Mouse (Mus musculus) kidney, postnatal 25 days (tissue): ENCODE data around the gene Itpr2.

Experiments used
- DNase-seq, 2 experiments: peaks; one replicate each; pipeline ENCODE4 v3.0.0; 2021; ENCODE audit warnings: mixed read lengths in 2 of 2

The Itpr2 gene

DNA sequence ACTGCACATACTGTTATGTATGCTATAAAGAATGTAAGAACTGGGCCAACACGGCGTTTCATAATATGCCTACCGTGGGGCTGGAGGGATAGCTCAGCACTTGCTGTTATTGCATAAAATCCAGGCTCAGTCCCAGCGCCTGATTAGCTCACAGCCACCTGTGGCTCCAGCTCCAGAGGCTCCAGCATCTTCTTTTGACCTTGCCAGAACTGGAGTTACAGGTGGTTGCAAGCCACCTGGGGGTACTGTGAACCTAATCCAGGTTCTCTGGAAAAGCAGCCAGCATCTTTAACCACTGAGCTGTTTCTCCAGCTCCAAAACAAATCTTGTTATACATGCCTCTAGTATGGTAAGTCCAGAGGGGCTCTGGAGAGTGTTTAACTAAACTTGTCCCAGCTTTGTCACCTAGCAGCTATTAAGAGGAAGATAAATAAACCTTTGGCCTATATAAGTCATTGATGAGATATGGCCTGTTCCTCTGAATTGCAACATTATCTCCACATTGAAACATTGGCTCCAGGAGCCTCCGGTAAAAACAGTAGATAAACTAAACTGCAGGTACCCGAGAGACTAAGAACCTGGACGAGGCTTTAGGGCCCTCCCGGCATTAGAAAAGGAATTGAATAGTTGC lies 37.9 kb downstream of the Itpr2 start:
- DNase-seq, result no peak

DNA sequence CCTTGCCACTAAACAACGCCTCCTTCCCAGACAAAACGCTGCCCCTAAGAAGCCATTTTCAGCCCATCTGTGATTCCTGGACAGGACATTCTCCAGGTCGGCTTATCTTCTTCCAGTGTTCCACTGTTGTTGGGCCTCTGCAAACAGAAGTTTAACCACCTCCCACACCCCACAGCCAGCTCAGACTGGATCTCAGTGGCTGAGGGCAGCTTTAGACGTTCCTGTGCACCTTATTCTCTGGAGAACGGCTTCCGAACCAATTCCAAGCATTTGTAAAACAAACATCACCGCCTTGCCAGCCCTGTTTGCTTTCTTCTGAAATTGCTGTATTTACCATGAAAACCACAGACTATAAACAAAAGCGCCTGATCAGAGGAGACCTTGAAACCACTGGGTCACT lies 41.1 kb downstream of the Itpr2 start:
- peak; percentile 47 to 70 for DNase-seq

DNA sequence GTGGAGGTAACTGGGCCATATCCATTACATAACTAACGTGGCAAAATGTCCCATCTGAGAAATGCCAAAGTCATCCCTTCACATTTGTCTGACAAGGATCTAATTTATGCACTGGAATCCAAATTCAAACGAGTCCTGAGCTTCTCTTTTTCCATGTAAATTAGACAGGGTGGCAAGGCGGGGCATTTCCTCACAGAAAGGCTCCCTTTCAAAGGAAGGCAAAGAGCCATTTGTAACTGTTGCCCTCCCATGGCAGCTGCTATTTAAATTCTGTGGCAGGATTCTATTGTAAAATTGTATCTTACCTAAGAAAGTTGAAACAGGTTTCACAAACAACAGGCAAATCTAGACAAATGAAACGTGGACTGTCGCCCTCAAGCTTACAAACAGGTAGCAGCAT lies 43.6 kb downstream of the Itpr2 start:
- DNase-seq, result no peak

DNA sequence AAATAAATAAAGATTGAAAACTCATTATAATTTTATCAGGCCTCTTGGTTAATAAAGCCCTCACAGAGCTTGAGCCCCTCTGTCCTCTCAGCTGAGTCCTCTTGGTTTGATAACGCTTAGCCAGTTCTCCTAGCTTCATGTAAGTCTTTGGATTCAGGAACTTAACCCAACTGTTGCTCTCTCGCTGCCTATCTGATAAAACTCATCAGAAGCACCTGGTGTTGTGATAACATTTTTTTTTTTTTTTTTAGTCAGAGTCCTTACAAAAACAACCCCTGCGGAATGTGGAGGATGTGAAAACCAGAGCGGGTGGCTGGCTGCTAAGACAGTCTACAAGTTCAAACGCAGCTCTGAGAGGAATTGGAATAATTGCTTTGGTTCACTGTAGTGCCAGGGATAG lies 45.3 kb downstream of the Itpr2 start:
- DNase-seq, result no peak

DNA sequence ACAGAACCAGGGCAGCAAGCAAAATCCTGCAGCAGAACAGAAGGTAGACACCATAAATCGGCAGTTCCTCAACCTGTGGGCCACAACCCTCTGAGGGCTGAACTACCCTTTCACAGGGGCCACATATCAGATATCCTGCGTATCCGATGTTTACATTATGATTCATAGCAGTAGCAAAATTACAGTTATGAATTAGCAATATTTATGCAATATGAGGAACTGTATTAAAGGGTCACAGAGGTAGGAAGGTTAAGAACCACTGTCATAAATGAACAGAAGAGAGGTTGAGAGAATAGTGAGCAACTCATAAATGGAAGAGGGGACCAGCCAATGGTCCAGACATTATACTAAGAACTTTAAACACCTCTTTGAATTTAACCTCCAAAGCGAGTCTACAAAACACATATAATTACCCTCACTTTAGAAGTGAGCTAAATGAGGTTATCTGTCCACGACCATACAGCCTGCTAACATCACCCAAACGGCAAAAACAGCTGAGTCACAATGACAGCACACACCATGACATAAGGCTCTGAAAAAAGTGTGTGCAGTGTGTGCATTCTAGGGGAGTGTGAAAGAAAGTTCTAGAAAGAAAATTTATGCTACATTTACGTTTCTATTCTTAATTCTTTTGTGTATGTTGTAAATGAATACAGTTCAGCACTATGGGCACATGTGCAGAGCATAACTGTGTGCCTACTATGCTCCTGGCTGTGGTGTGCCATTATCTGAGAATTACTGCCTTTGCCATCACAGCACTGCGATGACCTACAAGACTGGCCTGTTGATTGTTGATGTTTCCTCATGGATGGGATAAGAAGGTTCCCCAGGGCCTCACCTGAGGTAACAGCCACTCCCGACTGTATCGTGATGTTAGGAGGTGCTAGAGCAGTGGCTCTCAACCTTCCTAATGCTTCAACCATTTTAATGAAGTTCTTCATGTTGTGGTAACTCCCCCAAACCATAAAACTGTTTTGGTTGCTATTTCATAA lies 47.2 kb downstream of the Itpr2 start:
- DNase-seq, result no peak

DNA sequence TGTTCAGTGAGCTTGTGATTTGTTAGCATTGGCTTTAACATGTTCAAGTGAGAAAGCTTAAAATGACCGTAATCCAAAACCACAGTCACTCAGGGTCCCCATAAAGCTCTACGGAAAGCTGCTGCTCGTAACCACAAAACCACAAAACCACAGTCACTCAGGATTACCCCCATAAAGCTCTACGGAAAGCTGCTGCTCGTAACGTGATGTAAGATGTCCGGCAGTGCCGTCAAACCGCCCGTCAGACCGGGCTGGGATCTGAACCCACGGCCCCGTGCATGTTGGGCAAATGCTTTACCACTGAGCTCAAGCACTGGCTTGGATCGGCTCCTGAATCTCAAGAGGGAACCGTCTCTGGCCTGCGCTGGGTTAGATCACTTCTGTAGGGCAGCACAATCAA lies 49.5 kb downstream of the Itpr2 start:
- no peak for DNase-seq

DNA sequence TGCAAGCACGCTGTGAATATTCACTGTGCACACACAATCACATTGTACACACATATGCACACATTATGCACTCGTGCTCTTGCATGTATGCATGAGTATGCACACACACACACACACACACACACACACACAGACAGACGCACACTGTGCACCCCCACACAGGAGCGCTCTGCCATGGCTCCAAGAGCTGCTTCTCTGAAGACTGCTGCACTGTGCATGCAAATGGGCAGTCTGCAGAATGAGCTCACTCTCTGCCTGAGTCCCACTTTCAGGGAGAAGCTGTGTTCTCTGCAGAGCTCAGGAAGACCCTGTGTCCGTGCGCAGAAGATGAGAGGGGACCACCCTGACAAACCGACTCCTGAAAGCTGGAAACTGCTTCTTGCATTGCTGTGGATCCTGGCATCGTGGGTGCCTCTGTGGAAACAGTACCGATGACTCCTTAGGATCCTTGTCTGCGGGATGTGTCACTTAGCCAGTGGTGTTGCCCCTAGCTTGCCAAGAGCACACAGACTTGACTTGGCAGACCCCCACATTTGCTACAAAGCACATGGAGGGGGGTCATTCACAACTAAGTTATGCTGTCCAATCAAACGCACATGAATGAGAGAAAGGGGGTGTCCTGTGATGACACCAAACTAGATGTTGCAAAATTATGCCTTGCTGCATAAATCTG lies 55.9 kb downstream of the Itpr2 start:
- no peak for DNase-seq

DNA sequence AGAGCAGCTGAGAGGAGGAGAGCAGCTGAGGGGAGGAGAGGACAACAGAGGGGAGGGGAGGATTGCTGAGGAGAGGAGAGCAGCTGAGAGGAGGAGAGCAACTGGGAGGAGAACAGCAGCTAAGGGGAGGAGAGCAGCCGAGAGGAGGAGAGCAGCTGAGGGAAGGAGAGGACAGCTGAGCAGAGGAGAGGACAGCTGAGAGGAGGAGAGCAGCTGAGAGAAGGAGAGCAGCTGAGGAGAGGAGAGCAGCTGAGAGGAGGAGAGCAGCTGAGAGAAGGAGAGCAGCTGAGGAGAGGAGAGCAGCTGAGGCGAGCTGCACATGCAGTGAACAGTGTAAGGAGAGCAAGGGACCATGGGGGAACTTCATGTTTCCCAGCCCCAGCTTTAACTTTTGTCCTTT lies 62.2 kb downstream of the Itpr2 start:
- no peak for DNase-seq

DNA sequence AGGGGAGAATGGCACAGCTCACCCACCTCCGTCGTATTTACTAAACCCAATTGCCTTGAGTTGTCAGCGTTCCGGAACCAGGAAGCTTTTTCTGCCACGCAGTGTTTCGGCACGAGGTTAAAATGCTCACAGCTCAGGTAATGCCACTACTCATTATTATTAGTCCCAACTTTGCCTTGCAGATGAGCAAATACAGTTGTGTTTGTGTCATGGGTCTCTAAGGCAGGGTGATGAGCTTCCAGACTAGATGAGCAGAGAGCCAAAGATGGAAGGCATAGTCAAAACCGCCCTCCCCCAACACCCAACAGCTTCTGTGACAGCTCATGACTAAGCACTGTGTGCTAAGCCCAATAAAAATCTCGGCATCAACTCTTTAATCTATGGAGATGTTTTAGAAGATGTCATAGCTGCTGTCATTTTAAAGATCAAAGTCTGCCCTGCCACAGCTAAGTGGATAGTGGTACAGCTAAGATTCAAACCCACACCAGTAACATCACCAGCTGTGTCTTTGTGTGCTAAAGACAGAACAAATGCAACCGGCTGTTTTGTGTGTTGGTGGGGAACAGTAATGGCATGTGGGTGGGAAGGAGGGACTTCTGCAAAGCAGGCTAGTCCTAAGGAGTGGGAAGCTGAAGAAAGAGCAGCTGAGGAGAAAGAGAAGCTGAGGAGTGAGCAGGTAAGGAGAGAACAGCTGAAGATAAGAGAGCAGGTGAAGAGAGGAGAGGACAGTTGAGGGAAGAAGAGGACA lies 62.8 kb downstream of the Itpr2 start:
- DNase-seq, result no peak

DNA sequence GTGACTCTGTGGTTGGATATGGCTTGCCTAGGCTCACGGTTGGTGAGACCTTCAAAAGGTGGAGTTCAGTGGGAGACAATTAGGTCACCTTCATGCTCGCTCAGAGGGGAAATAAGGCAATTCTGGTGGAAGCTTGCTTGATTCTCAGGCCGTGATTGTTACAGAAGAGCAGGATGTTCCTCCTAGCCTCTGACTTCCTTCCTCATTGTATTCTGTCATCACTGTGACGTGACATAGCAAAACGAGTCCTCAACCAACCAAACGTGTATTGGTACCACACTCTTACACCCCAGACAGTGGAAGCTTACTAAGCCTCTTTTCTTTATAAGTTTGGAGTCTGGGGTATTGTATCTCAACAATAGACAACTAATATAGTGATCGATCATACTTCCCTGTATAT lies 64.0 kb downstream of the Itpr2 start:
- no peak for DNase-seq

DNA sequence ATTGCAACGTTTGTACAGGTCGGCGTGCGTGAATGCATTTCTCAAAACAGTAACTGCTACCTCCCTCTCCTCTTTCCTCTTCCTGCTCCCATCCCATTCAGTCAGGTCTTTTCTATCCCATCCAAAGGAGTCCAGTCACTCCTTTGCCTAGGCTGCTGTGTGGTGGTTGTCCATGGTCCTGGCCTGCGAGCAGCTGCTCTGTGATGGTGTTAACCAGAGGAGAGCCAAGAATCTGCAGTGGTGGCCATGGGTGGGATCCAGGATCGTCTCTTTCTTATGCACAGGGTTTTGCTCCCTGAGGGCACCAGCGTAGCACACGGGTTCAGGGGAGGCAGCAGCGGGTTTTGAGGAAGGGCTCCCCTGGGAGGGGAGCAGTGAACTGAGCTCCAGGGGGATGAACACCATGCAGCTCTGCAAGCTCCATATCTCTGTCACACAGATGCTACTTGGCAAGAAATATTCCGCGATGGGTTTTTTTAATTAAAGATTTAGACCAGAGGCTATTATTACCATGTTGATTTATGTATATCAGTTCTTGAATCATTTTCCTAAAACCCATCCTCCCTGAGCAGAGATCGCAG lies 65.0 kb downstream of the Itpr2 start:
- no peak for DNase-seq

DNA sequence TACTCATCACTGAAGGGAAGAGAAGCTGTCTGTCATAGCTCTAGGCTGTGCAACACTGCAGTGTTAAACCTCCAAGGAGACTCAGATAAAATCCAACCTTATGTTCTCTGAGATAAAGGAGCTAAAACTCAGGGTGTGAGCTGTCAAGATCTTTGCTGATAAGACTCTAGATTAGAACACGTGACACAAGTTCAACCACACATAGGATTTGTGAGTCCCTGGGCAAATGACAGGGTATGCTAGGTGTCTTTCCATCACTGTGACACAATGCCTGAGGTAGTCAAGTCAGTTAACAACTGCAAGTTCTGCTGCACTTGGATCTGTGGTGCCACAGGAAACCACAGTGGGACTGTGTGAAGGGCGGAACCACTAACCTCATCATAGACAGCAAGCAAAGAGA lies 67.8 kb downstream of the Itpr2 start:
- DNase-seq, result no peak

DNA sequence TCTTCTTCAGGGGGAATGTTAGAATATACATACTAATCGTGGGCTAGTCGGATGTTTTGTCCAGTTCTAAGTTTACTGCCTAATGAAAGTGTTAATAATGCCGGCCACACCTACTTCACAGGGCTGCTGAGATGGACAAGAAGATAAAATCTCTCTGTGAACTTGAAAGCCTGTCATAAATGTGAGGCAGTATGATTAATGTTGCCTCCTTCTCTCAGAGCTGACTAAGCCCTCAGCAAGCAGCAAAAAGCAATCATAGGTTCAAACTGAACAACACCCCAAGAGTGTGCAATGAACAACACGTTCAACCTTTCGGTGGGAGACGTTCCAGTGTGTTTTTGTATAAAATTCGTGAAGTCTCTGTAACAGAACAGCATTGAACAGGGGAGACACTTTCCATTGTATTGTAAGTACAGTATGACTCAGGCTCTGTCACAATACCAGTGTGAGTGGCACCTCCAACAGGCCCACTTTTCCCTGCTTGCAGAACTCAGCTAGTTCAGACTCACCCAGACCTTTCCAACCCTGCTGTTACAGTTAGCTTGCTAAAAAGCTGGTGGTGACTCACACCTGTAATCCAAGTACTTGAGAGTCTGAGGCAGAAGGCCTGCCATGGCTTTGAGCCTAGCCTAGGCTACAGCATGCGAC lies 69.7 kb downstream of the Itpr2 start:
- no peak for DNase-seq

DNA sequence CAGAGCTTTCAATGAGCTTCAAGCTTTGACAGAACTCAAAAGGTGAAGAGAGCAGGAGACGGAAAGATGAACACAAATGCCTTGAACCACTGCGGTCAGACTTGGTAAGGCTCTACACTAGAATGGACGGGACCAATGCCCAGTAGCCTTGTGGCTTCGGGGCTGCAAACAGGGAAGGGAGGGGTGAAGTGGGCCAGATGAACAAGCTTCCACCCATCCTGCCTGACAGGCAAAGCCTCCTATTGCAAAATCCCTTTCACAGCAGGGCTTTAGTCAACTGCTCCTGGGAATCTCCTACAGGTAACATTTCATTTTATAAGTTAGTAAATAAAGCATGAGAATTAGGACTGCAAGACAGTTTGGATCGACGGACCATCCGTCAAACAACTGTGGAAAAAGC lies 70.2 kb downstream of the Itpr2 start:
- DNase-seq, result no peak

DNA sequence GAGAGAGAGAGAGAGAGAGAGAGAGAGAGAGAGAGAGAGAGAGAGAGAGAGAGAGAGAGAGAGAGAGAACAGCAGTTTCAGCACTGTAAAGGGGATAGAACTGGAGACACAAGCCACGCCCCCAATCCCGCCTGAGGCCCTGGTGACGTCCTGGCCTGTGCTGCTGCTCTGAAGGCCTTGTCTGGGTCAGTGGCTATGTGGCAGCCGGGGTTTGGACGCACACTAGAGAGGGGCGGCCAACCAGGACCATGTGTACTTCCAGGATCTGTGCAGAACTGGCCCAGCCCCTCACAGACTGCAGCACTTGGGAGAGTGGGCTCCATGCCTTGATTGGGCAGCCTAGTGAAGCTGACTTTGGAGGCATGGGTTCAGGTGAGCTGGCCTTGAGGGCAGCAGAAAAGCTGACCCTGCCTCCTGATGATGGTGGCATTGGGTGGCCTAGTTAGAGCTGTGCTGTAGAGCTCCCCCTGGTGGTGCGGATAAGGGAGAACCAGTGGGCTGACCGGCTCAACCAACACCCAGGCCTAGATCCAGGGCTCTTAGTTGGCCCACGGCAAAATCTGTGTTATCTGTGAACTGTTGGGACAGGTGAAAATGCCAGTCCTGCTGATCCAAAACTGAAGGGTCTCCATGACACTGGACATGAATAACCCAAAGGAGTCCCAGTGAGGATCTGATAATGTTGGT lies 72.2 kb downstream of the Itpr2 start:
- DNase-seq, result peak; percentile 60 to 61

DNA sequence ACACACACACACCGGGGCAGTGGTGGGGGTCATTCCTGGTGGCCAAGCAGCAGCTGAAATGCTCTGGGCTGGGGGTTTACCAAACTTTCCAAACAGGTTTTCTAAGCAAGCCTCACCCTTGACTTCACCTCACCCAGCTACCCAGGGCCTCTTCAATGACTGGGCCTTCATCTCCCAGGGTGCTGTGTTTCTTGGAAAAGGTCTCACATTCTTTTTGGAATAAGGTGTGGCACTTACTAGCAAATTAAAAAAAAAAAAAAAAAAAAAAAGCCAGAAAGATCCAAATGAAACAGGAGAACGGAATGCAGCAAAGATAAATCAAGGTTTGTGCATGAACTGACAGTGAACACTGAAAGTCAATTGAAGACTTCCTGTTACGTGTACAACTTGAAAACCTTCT lies 77.2 kb downstream of the Itpr2 start:
- DNase-seq, result no peak

DNA sequence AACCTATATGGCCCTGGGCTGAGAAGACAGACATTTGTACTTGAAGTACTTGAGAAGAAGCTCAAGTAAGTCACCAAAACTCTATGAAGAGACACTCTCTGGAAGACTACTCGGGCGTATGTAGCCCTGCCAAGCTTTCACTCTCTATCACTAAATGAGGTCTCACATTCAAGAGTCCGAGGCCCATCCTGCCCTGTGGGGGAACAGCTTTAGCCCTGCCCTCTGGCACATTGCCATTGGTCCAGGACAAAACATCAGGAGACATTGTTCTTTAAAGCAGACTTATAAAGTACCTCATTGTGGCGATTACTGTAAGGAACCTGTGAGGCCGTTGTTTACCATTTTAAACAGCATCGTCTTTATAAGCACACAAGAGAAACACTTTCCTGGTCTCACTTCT lies 77.7 kb downstream of the Itpr2 start:
- no peak for DNase-seq

DNA sequence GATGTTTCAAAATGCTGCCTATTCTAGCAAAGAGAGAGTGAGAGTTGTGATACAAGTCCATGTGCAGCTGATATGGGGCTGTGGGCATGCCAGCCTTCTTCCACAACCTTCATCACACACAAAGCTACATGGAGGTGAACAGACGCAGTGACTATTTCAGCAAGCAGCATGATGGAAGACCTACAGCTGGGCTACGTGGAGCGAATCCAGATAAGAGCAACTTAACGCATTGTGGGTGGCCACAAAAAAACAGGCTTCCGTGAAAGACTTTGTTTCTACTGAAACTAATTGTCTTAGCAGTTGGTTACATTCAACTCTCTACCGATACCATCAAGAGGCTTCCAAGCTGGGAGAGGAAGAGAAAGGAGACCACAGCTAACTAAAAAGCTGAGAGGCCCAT lies 81.3 kb downstream of the Itpr2 start:
- no peak for DNase-seq

DNA sequence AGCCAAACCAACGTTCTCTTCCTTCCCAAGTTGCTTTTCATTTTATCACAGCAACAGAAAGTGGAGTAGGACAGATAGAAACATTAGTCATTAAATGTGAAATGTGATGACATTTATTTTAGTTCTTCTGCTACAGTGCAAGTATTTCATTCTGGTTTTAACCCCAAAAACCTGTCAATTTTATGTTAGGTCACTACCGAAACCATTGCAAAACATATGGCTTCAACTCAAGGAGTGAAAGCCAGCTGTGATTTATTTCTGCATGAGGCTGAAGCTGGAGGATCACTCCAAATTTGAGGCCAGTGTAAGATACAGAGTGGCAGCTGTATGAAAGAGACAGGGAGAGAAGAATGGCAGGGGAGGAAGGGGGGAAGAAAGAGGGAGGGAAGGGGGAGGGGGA lies 85.6 kb downstream of the Itpr2 start:
- peak in 1 of 2 experiments; percentile 2 for DNase-seq

DNA sequence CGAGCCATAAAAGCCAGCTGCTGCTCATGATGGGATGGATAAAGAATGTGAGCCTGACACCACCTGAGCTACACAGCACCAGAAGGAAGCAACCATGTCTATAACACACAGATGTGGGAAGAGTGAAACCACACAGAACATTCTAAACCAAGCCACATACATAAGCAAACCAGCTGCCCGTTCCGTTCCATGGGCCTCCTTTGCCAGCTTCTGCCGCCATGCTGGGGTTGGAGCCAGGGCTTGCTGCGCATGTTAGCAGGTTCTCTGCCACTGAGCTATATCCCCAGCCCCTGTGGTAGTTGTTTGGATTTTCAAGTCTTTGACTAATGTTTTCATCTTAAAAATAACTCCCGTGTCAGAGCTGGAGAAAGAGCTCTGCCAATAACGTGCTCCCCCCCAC lies 87.9 kb downstream of the Itpr2 start:
- DNase-seq, result peak in 1 of 2 experiments; percentile 13

DNA sequence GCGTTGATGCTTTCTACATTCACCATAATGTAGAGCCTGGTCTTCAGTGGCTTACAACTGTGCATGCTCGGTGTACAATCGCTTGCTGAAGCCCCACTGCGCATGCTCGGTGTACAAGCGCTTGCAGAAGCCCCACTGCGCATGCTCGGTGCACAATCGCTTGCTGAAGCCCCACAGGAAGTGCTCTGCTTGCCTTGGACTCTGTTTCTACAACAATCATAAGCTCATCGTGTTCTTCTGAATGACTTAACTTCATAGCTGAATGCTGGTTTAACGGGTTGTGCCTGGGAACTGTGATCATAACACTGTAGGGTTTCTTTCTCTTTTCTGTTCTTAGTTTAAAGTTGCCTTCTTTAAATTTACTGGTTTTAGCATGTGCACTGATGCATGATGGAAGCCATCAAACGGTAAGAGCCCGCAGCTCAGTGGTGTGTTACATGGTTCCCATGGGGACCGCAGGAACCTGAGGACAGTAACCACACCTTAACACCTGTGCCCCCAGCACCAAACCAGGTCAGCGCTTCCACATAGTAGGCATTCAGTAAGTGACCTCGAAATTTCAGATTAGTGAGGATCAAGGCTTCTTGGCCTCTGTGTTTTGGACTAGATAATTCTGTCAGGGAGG lies 90.5 kb downstream of the Itpr2 start:
- DNase-seq, result peak in 1 of 2 experiments; percentile 33
